Mouse (Mus musculus): ENCODE results near the gene Ndufs1.
"Not testable (repeated sequence)": the region's sequence is repeated elsewhere in the genome, so short reads cannot be mapped to it uniquely, and the experiment has no call there.

Ndufs1 gene

GRCm38 (mm10) chr1:63176604-63177421, at the start of gene Ndufs1, which contains the start of gene Eef1b2:
Gene Ndufs1 (minus strand): TSS chr1:63176833.
Gene Eef1b2 (plus strand): TSS chr1:63176825.
- DNase-seq (ENCODE audit: low spot score in 2 of 2) = peak; percentile 95 to 97

DNA sequence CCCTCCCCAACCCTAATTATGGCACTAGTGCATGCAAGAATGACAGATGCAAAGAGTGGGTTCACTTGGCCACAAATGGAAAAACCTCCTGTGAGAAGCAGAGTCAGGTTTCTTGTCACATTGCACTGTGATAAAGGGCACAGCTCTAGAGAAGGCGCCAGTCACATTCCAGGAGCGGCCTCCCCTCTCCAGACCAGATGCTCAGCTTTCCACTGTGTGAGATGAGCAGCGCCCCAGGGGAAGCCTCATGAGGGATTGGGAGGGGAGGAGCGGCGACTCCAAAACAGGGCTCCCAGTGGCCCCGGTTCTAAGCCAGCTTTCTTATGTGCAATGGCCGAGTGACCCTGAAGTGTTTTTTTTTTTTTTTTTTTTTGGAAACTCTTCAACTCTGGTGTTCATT, 49.3 kb upstream of the Ndufs1 start:
- DNase-seq (ENCODE audit: low spot score in 2 of 2) = no peak

DNA sequence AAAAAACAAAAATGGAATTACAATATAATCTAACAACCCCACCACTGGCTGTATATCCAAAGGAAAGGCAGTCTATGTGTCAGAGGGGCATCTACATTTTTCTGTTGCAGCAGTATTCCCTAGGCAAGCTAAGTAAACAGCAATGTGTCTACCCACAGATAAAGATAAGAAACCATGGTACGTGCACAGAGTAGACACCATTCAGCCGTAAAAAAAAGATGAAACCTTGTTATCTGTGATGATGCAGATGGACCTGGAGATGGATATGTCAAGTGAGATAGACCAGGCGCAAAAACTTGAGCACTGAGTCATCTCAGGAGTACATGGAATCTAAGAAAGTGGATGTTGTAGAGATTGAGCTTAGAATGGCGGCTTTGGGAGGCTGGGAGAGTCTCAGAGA, 48.4 kb upstream of the Ndufs1 start:
- DNase-seq (ENCODE audit: low spot score in 2 of 2) = no peak

DNA sequence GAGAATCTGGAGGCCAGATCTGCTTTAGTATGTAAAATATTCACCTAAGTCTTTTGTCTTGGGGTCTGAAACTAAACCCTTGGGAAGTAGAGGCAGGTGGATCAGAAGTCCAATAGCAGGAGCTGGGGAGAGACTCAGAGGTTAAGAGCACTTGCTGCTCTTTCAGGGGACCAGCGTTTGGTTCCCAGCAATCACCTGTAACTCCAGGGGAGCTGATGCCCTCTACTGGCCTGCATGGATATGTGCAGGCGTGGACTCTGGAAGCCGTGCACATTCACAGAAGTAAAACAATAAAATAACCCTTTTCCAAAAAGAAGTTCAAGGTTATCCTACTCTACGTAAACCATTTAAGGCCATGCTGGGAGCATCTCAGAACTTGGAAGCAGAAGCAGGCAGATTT, 42.6 kb upstream of the Ndufs1 start:
- DNase-seq (ENCODE audit: low spot score in 2 of 2) = no peak

- DNase-seq (ENCODE audit: low spot score in 2 of 2) = no peak
Measured at GRCm38 (mm10) chr1:63214631-63215030, 38.0 kb upstream of the Ndufs1 start.

DNA sequence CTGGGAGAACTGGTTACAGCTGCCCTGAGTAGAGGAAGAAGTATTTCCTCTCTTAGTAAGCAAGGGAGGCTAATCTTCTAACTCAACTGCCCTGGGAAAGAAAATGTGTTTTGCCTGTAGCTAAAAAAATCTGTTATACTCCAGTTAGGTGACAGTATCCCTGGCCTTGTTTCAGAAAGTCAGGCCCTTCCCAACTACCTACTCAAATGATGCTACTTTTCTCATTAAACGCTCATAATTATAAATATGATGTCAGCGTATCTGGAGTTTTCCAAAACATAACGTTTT, 37.6 kb upstream of the Ndufs1 start, which contains the start of gene Gpr1:
Gpr1 (minus strand) TSS at position 273 of the 288 bp plus-strand sequence.
- DNase-seq (ENCODE audit: low spot score in 2 of 2) = no peak

DNA sequence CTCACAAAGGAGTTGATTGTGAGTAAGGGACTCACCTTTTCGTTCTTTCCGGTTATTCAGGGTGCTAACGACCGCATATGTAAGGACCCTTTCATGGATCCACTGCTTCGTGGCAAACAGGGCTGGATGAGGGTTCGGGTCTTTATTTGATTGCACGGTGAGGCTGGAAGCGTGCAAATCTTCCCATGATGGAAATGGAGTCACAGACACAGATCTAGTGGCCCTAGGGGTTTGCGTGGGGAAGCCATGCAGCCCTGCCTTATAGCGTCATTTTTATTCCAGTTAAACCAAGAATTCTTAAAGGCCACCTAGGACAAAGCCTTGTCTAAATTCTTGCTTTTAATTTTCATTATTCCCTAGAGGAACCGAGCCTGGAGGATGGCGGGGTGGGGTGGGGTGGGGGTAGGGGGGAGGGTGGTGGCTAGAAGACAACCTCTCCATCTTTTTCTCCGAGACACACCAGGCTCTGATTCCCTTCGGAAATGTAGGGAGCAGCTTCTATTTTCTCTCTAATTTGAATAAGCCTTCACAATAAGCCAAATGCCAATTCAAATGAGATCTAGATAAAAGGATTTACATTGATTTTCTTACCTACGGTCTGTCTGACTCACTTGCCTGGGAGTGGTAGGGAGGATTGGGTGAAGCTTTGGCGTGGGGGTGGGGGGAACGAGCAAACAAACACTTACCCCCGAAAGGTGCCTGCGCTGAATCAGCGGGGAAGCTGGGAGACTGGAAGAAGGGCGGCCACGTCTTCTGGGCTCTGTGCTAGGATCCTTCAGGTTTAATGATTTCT, 37.0 kb upstream of the Ndufs1 start:
- no peak for DNase-seq (ENCODE audit: low spot score in 2 of 2)

- DNase-seq (ENCODE audit: low spot score in 2 of 2) = no peak
Measured at GRCm38 (mm10) chr1:63209861-63210529, 33.4 kb upstream of the Ndufs1 start.

- no peak for DNase-seq (ENCODE audit: low spot score in 2 of 2)
Measured at GRCm38 (mm10) chr1:63207607-63208006, 31.0 kb upstream of the Ndufs1 start.

DNA sequence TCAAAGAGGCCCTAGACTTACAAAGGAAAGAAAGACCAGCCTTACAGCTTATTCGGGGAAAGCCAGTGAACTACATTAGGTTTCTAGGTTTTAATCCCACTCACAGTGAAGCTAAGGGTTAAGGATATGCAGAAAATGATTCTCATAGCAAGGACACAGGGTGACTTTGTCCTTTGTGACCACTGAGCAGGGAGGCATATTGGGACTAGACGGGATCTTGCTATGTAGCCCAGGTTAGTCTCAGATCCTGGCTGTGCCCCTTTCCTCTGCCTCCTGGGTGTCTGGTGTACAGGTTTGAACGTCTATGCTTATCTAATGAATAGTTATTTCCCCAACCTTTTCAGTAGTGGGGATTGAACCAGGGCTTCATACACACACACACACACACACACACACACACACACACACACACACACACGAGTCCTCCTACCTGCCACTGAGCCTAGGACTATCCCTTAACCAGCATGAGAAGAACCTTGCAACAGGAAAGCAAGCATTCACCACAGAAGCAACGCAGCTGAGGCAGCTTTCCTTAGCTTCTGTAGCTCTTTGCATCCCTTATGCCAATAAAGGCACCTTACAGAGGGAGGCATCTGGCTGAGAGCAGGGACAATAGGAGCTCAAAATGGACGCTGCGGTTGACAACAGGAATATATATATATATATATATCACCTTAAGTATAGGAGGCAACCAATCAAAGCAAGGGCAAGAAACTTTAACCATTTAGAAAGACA, 28.2 kb upstream of the Ndufs1 start:
- no peak for DNase-seq (ENCODE audit: low spot score in 2 of 2)

- DNase-seq (ENCODE audit: low spot score in 2 of 2) = no peak
Measured at GRCm38 (mm10) chr1:63203950-63204659, 27.5 kb upstream of the Ndufs1 start.

- DNase-seq (ENCODE audit: low spot score in 2 of 2) = no peak
Measured at GRCm38 (mm10) chr1:63203471-63203870, 26.8 kb upstream of the Ndufs1 start.

- no peak for DNase-seq (ENCODE audit: low spot score in 2 of 2)
Measured at GRCm38 (mm10) chr1:63201672-63202071, 25.0 kb upstream of the Ndufs1 start.

GRCm38 (mm10) chr1:63200322-63200721, 23.7 kb upstream of the Ndufs1 start:
- no peak for DNase-seq (ENCODE audit: low spot score in 2 of 2)

- DNase-seq (ENCODE audit: low spot score in 2 of 2) = no peak
Measured at GRCm38 (mm10) chr1:63199387-63199786, 22.8 kb upstream of the Ndufs1 start.

DNA sequence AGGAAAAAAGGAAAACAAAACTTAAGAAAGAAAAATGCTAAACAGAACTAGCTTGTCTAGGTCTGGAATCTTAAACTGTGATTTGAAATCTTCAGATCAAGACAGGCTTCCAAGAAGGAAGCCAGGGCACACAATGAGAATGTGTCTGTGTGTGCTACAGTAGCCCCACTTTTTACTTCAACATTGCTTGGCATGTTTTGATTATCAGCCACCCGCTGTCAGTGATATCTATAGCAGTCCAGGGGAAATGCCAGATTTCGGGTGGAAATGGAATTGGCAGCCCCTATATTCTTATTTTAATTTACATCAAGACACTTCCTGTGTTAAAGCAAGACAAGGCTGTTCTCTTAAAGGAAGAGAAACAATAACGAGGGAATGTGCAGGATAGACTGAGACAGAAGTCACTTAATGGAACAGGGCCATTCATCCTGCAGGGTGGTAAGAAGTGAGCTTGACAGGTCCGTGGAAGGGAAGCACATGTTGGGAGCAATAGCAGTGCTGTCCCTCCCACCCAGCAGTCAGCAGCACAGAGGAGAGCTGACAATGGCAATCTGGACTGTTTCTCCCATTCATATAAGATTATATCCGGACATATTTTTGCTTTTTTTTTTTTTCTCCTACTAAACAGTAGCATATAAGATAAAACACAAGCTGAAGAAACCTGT, 19.3 kb upstream of the Ndufs1 start:
- DNase-seq (ENCODE audit: low spot score in 2 of 2) = no peak

GRCm38 (mm10) chr1:63192306-63193065, 15.9 kb upstream of the Ndufs1 start:
- DNase-seq (ENCODE audit: low spot score in 2 of 2) = no peak

- no peak for DNase-seq (ENCODE audit: low spot score in 2 of 2)
Measured at GRCm38 (mm10) chr1:63190851-63191250, 14.2 kb upstream of the Ndufs1 start.

DNA sequence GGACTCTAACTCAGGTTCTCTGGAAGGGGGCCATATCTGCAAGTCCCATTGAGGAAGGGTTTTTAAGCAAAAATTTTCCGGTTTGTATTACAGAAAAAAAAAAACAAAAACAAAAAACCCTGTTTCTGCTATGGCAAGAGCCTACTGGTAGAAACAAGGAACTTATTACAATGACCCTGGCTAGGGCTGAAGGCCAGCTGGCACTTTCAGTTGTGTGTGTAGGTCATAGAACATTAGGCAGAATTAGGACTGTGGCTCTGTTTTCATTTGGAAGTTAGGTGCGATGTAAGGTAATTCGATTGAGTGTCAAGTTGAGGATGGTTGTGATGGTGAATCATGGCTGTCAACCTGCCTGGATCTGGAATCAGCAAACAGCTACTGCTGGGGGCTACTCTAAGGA, 11.9 kb upstream of the Ndufs1 start:
- DNase-seq (ENCODE audit: low spot score in 2 of 2) = no peak

GRCm38 (mm10) chr1:63185430-63185829, 8.8 kb upstream of the Ndufs1 start:
- DNase-seq (ENCODE audit: low spot score in 2 of 2) = not testable (repeated sequence)
